Mouse (Mus musculus) MEL (cell line): ENCODE results near the gene Nanog.

Experiments used
- CTCF ChIP-seq, 3 experiments: IDR thresholded peaks in 2 of 3; conservative IDR thresholded peaks in 1 of 3; 2 replicates each; pipeline ENCODE4 v1.5.1; 2011 to 2012; ENCODE audit warnings: low read length in 3 of 3, low read depth in 2 of 3, mild to moderate bottlenecking in 2 of 3, improper control_type of control experiment in 1 of 3, inconsistent platforms in 1 of 3, mixed read lengths in 1 of 3, moderate library complexity in 1 of 3; ENCODE audit not compliant: control insufficient read depth in 1 of 3, insufficient read depth in 1 of 3, poor library complexity in 1 of 3, severe bottlenecking in 1 of 3
- ELF1 ChIP-seq: IDR thresholded peaks from 2 replicates; pipeline ENCODE4 v1.6.1; 2014; ENCODE audit warnings: low read depth, mild to moderate bottlenecking, inconsistent platforms, low read length, improper control_type of control experiment, moderate library complexity
- ETS1 ChIP-seq: IDR thresholded peaks from 2 replicates; pipeline ENCODE4 v1.6.1; 2012; ENCODE audit warnings: low read depth, mild to moderate bottlenecking, inconsistent platforms, low read length, improper control_type of control experiment, moderate library complexity
- HCFC1 ChIP-seq: IDR thresholded peaks from 2 replicates; pipeline ENCODE4 v1.6.1; 2012; ENCODE audit warnings: low read depth, mild to moderate bottlenecking, inconsistent platforms, low read length, improper control_type of control experiment, moderate library complexity
- MAFK ChIP-seq: IDR thresholded peaks from 2 replicates; pipeline ENCODE4 v1.6.1; 2011; ENCODE audit warnings: low read depth, mild to moderate bottlenecking, low read length, improper control_type of control experiment, borderline replicate concordance
- MAX ChIP-seq: IDR thresholded peaks from 2 replicates; pipeline ENCODE4 v1.6.1; 2011; ENCODE audit warnings: low read length, improper control_type of control experiment
- MAZ ChIP-seq: IDR thresholded peaks from 2 replicates; pipeline ENCODE4 v1.6.1; 2012; ENCODE audit warnings: low read depth, mild to moderate bottlenecking, inconsistent platforms, low read length, improper control_type of control experiment
- MXI1 ChIP-seq: IDR thresholded peaks from 2 replicates; pipeline ENCODE4 v1.6.1; 2011; ENCODE audit warnings: mild to moderate bottlenecking, low read depth, low read length, improper control_type of control experiment
- MYB ChIP-seq: IDR thresholded peaks from 2 replicates; pipeline ENCODE4 v1.6.1; 2011; ENCODE audit warnings: mild to moderate bottlenecking, low read depth, low read length, improper control_type of control experiment
- MYC ChIP-seq: IDR thresholded peaks from 2 replicates; pipeline ENCODE4 v1.6.1; 2011; ENCODE audit warnings: low read depth, mild to moderate bottlenecking, low read length, improper control_type of control experiment, moderate library complexity
- NELFE ChIP-seq: IDR thresholded peaks from 2 replicates; pipeline ENCODE4 v1.6.1; 2011; ENCODE audit warnings: low read depth, low read length, improper control_type of control experiment
- SIN3A ChIP-seq: IDR thresholded peaks from 2 replicates; pipeline ENCODE4 v1.6.1; 2012; ENCODE audit warnings: low read length, improper control_type of control experiment, inconsistent platforms
- USF1 ChIP-seq: IDR thresholded peaks from 2 replicates; pipeline ENCODE4 v1.6.1; 2014; ENCODE audit warnings: low read depth, mild to moderate bottlenecking, inconsistent platforms, low read length, improper control_type of control experiment, moderate library complexity
- ZKSCAN1 ChIP-seq: IDR thresholded peaks from 2 replicates; pipeline ENCODE4 v1.6.1; 2012; ENCODE audit warnings: low read depth, mild to moderate bottlenecking, inconsistent platforms, low read length, improper control_type of control experiment, moderate library complexity

GRCm38 (mm10) chr6:122669406-122670200 lies 37.7 kb upstream of the Nanog start:
- peak; percentile 97 to 100 (median 99) for TF ChIP-seq CTCF (IDR thresholded peaks at IDR 0.05 in 2 of 3, conservative IDR thresholded peaks at IDR 0.05 in 1 of 3; ENCODE audit: control insufficient read depth in 1 of 3, insufficient read depth in 1 of 3, low read depth in 2 of 3, low read length in 3 of 3, poor library complexity in 1 of 3, severe bottlenecking in 1 of 3)
- no peak for TF ChIP-seq USF1
- TF ChIP-seq HCFC1, result no peak
- no peak for TF ChIP-seq MAZ
- TF ChIP-seq MAFK, result no peak
- TF ChIP-seq MYB, result no peak
- no peak for TF ChIP-seq NELFE
- TF ChIP-seq ZKSCAN1, result no peak
- TF ChIP-seq MAX, result no peak
- 0 out of 2 replicates have a peak, but pooled peaks have one; percentile 9 for TF ChIP-seq ELF1
- 0 out of 2 replicates have a peak, but pooled peaks have one; percentile 52 for TF ChIP-seq MYC
- no peak for TF ChIP-seq MXI1
- TF ChIP-seq ETS1, result no peak
- TF ChIP-seq SIN3A, result no peak
